Mouse (Mus musculus): ENCODE measurements around the gene Erbb2. TPM values are rescaled to one million over a fixed set of nuclear protein-coding genes. Genes with fewer than 3 reads are reported as not detected.

The Erbb2 gene
- polyA plus RNA-seq, 1 experiment from 2014 or later: 33.5 TPM

- no peak overlapping the region for H3K4me2 ChIP-seq (ENCODE audit: low read length)
- H3K36me3 ChIP-seq (ENCODE audit: control insufficient read depth, insufficient read depth, low read length): peaks cover 5% of the 10 kb centered on the region; the same call in 1 of the 2 replicates
- no peak overlapping the region for H3K4me3 ChIP-seq (ENCODE audit: low read depth, low read length)
- 89% methylated on average over 7 of the region's 7 CpGs for WGBS
- ATAC-seq (replicated peaks; ENCODE audit: low FRiP score, low TSS enrichment, low read depth) (no peak), DNase-seq (ENCODE audit: low spot score) (no peak)
- no peaks in the 10 kb centered on the region for H3K27me3 ChIP-seq (replicated peaks; ENCODE audit: control insufficient read depth, insufficient read depth, low read length)
- no peak overlapping the region for H3K9ac ChIP-seq (ENCODE audit: low read length)
- no peaks in the 10 kb centered on the region for H3K9me3 ChIP-seq (ENCODE audit: control insufficient read depth, low read length)
- peaks cover 21% of the 10 kb centered on the region for H3K4me1 ChIP-seq (replicated peaks; ENCODE audit: control insufficient read depth, insufficient read depth, low read length)
- H3K27ac ChIP-seq (ENCODE audit: low read depth): no peak overlapping the region
Measured at GRCm38 (mm10) chr11:98397946-98398345, 14.3 kb upstream of the Erbb2 start.

- no peaks in the 10 kb centered on the region for H3K9me3 ChIP-seq (ENCODE audit: control insufficient read depth, low read length)
- peaks cover 12% of the 10 kb centered on the region for H3K4me1 ChIP-seq (replicated peaks; ENCODE audit: control insufficient read depth, insufficient read depth, low read length)
- DNase-seq (ENCODE audit: low spot score): peak; percentile 96
- peak within 1 kb of the TSS; percentile 96 for H3K27ac ChIP-seq (ENCODE audit: low read depth)
- peaks cover 5% of the 10 kb centered on the region; the same call in 1 of the 2 replicates for H3K36me3 ChIP-seq (ENCODE audit: control insufficient read depth, insufficient read depth, low read length)
- 0% methylated on average over 40 of the region's 40 CpGs for WGBS
- H3K27me3 ChIP-seq (replicated peaks; ENCODE audit: control insufficient read depth, insufficient read depth, low read length): no peaks in the 10 kb centered on the region
- H3K9ac ChIP-seq (ENCODE audit: low read length): peak within 1 kb of the TSS; percentile 77
- peak within 1 kb of the TSS; percentile 84 for H3K4me2 ChIP-seq (ENCODE audit: low read length)
- ATAC-seq (replicated peaks; ENCODE audit: low FRiP score, low TSS enrichment, low read depth): peak; percentile 87
- peak within 1 kb of the TSS; percentile 82 for H3K4me3 ChIP-seq (ENCODE audit: low read depth, low read length)
Measured at GRCm38 (mm10) chr11:98400161-98400726, 12.0 kb upstream of the Erbb2 start, which contains the start of gene Pgap3. Gene Pgap3, minus strand, starts transcription at chr11:98400490.

- Histone ChIP-seq H3K4me3 (ENCODE audit: low read depth, low read length) (peak overlapping the region; percentile 82), H3K36me3 (ENCODE audit: control insufficient read depth, insufficient read depth, low read length) (peaks cover 5% of the 10 kb centered on the region; the same call in 1 of the 2 replicates), H3K4me1 (replicated peaks; ENCODE audit: control insufficient read depth, insufficient read depth, low read length) (peaks cover 12% of the 10 kb centered on the region), H3K9me3 (ENCODE audit: control insufficient read depth, low read length) (no peaks in the 10 kb centered on the region), H3K9ac (ENCODE audit: low read length) (peak overlapping the region; percentile 77), H3K27ac (ENCODE audit: low read depth) (peak overlapping the region; percentile 96), H3K27me3 (replicated peaks; ENCODE audit: control insufficient read depth, insufficient read depth, low read length) (no peaks in the 10 kb centered on the region), H3K4me2 (ENCODE audit: low read length) (peak overlapping the region; percentile 84)
- DNase-seq (ENCODE audit: low spot score): peak; percentile 64
- peak; percentile 65 for ATAC-seq (replicated peaks; ENCODE audit: low FRiP score, low TSS enrichment, low read depth)
- 51% methylated on average over 3 of the region's 3 CpGs for WGBS
Measured at GRCm38 (mm10) chr11:98400816-98401215, 11.5 kb upstream of the Erbb2 start.

- H3K27ac ChIP-seq (ENCODE audit: low read depth): no peak overlapping the region
- no peaks in the 10 kb centered on the region for H3K9me3 ChIP-seq (ENCODE audit: control insufficient read depth, low read length)
- H3K27me3 ChIP-seq (replicated peaks; ENCODE audit: control insufficient read depth, insufficient read depth, low read length): no peaks in the 10 kb centered on the region
- H3K36me3 ChIP-seq (ENCODE audit: control insufficient read depth, insufficient read depth, low read length): no peaks in the 10 kb centered on the region
- no peak for DNase-seq (ENCODE audit: low spot score)
- H3K4me2 ChIP-seq (ENCODE audit: low read length): no peak overlapping the region
- ATAC-seq (replicated peaks; ENCODE audit: low FRiP score, low TSS enrichment, low read depth): no peak
- H3K9ac ChIP-seq (ENCODE audit: low read length): no peak overlapping the region
- H3K4me1 ChIP-seq (replicated peaks; ENCODE audit: control insufficient read depth, insufficient read depth, low read length): peaks cover 14% of the 10 kb centered on the region
- 76% methylated on average over 6 of the region's 6 CpGs for WGBS
- H3K4me3 ChIP-seq (ENCODE audit: low read depth, low read length): no peak overlapping the region
Measured at GRCm38 (mm10) chr11:98406621-98407020, 5.6 kb upstream of the Erbb2 start.

GRCm38 (mm10) chr11:98408872-98409271 is 3.4 kb upstream of the Erbb2 start:
- Histone ChIP-seq H3K27me3 (replicated peaks; ENCODE audit: control insufficient read depth, insufficient read depth, low read length) (no peaks in the 10 kb centered on the region), H3K4me3 (ENCODE audit: low read depth, low read length) (0 out of 2 replicates have a peak overlapping the region, but pooled peaks have one; percentile 15), H3K4me2 (ENCODE audit: low read length) (peak overlapping the region; percentile 42), H3K36me3 (ENCODE audit: control insufficient read depth, insufficient read depth, low read length) (no peaks in the 10 kb centered on the region), H3K9me3 (ENCODE audit: control insufficient read depth, low read length) (no peaks in the 10 kb centered on the region), H3K27ac (ENCODE audit: low read depth) (peak overlapping the region; percentile 39), H3K4me1 (replicated peaks; ENCODE audit: control insufficient read depth, insufficient read depth, low read length) (peaks cover 24% of the 10 kb centered on the region), H3K9ac (ENCODE audit: low read length) (peak overlapping the region; percentile 0; the same call in 1 of the 2 replicates)
- 38% methylated on average over 8 of the region's 8 CpGs for WGBS
- ATAC-seq (replicated peaks; ENCODE audit: low FRiP score, low TSS enrichment, low read depth): no peak
- DNase-seq (ENCODE audit: low spot score): no peak

- H3K4me3 ChIP-seq (ENCODE audit: low read depth, low read length): 0 out of 2 replicates have a peak overlapping the region, but pooled peaks have one; percentile 15
- WGBS: 5% methylated on average over 10 of the region's 10 CpGs
- peak; percentile 61; the same call in 1 of the 2 replicates for ATAC-seq (replicated peaks; ENCODE audit: low FRiP score, low TSS enrichment, low read depth)
Measured at GRCm38 (mm10) chr11:98409341-98409822, 2.9 kb upstream of the Erbb2 start.

GRCm38 (mm10) chr11:98412797-98413301 is 579 bp downstream of the Erbb2 start:
- Histone ChIP-seq H3K27me3 (replicated peaks; ENCODE audit: control insufficient read depth, insufficient read depth, low read length) (no peaks in the 10 kb centered on the region), H3K9me3 (ENCODE audit: control insufficient read depth, low read length) (no peaks in the 10 kb centered on the region), H3K36me3 (ENCODE audit: control insufficient read depth, insufficient read depth, low read length) (no peaks in the 10 kb centered on the region), H3K4me1 (replicated peaks; ENCODE audit: control insufficient read depth, insufficient read depth, low read length) (peaks cover 45% of the 10 kb centered on the region), H3K9ac (ENCODE audit: low read length) (peak overlapping the region; percentile 91), H3K27ac (ENCODE audit: low read depth) (peak overlapping the region; percentile 87), H3K4me2 (ENCODE audit: low read length) (peak overlapping the region; percentile 65), H3K4me3 (ENCODE audit: low read depth, low read length) (peak overlapping the region; percentile 95)
- peak; percentile 29; the same call in 1 of the 2 replicates for ATAC-seq (replicated peaks; ENCODE audit: low FRiP score, low TSS enrichment, low read depth)
- DNase-seq (ENCODE audit: low spot score): peak; percentile 84
- WGBS: under 1% methylated on average over 39 of the region's 40 CpGs

More at GRCm38 (mm10) chr11:98409341-98409822, 2.9 kb upstream of the Erbb2 start:
- Histone ChIP-seq H3K27ac (ENCODE audit: low read depth) (peak overlapping the region; percentile 39; the same call in 1 of the 2 replicates), H3K36me3 (ENCODE audit: control insufficient read depth, insufficient read depth, low read length) (no peaks in the 10 kb centered on the region), H3K4me2 (ENCODE audit: low read length) (peak overlapping the region; percentile 42), H3K9me3 (ENCODE audit: control insufficient read depth, low read length) (no peaks in the 10 kb centered on the region), H3K4me1 (replicated peaks; ENCODE audit: control insufficient read depth, insufficient read depth, low read length) (peaks cover 29% of the 10 kb centered on the region), H3K27me3 (replicated peaks; ENCODE audit: control insufficient read depth, insufficient read depth, low read length) (no peaks in the 10 kb centered on the region), H3K9ac (ENCODE audit: low read length) (peak overlapping the region; percentile 0; the same call in 1 of the 2 replicates)
- peak; percentile 66 for DNase-seq (ENCODE audit: low spot score)

GRCm38 (mm10) chr11:98413731-98414130 is 1.5 kb downstream of the Erbb2 start:
- H3K9me3 ChIP-seq (ENCODE audit: control insufficient read depth, low read length): no peaks in the 10 kb centered on the region
- peaks cover 44% of the 10 kb centered on the region for H3K4me1 ChIP-seq (replicated peaks; ENCODE audit: control insufficient read depth, insufficient read depth, low read length)
- 12% methylated on average over 7 of the region's 7 CpGs for WGBS
- H3K4me2 ChIP-seq (ENCODE audit: low read length): peak overlapping the region; percentile 65
- no peak for ATAC-seq (replicated peaks; ENCODE audit: low FRiP score, low TSS enrichment, low read depth)
- H3K4me3 ChIP-seq (ENCODE audit: low read depth, low read length): peak overlapping the region; percentile 95
- no peak overlapping the region; the same call in 1 of the 2 replicates for H3K27ac ChIP-seq (ENCODE audit: low read depth)
- peak; percentile 57 for DNase-seq (ENCODE audit: low spot score)
- peak overlapping the region; percentile 91 for H3K9ac ChIP-seq (ENCODE audit: low read length)
- H3K27me3 ChIP-seq (replicated peaks; ENCODE audit: control insufficient read depth, insufficient read depth, low read length): no peaks in the 10 kb centered on the region
- no peaks in the 10 kb centered on the region for H3K36me3 ChIP-seq (ENCODE audit: control insufficient read depth, insufficient read depth, low read length)

Data from intestine, embryonic 14.5 days (tissue).